Mouse (Mus musculus): ENCODE measurements at regions not wholly inside any gene's neighbourhood (a gene's known extent, or its start where the extent isn't known, plus 50 kb on each side); places are given as distances from the start of the nearest gene placed in this dataset.

- TF ChIP-seq GATA4 (IDR thresholded peaks at IDR 0.05; ENCODE audit: insufficient replicate concordance, low read length), result no peak
Measured at GRCm38 (mm10) chr7:113126010-113126409, 81.3 kb upstream of the Arntl start.

- no peak for TF ChIP-seq GATA4 (IDR thresholded peaks at IDR 0.05; ENCODE audit: insufficient replicate concordance, low read length)
Measured at GRCm38 (mm10) chr7:113130552-113130951, 76.7 kb upstream of the Arntl start.

- no peak for TF ChIP-seq GATA4 (IDR thresholded peaks at IDR 0.05; ENCODE audit: insufficient replicate concordance, low read length)
Measured at GRCm38 (mm10) chr7:113131945-113132538, 75.2 kb upstream of the Arntl start.

GRCm38 (mm10) chr7:113133891-113134290 lies 73.4 kb upstream of the Arntl start:
- no peak for TF ChIP-seq GATA4 (IDR thresholded peaks at IDR 0.05; ENCODE audit: insufficient replicate concordance, low read length)

GRCm38 (mm10) chr7:113140011-113140438 lies 67.2 kb upstream of the Arntl start:
- TF ChIP-seq GATA4 (IDR thresholded peaks at IDR 0.05; ENCODE audit: insufficient replicate concordance, low read length), result no peak

- no peak for TF ChIP-seq GATA4 (IDR thresholded peaks at IDR 0.05; ENCODE audit: insufficient replicate concordance, low read length)
Measured at GRCm38 (mm10) chr7:113141846-113142683, 65.2 kb upstream of the Arntl start.

GRCm38 (mm10) chr7:113143552-113143951 lies 63.7 kb upstream of the Arntl start:
- no peak for TF ChIP-seq GATA4 (IDR thresholded peaks at IDR 0.05; ENCODE audit: insufficient replicate concordance, low read length)

GRCm38 (mm10) chr7:113145046-113145445 lies 62.2 kb upstream of the Arntl start:
- TF ChIP-seq GATA4 (IDR thresholded peaks at IDR 0.05; ENCODE audit: insufficient replicate concordance, low read length), result no peak

- no peak for TF ChIP-seq GATA4 (IDR thresholded peaks at IDR 0.05; ENCODE audit: insufficient replicate concordance, low read length)
Measured at GRCm38 (mm10) chr7:113146108-113146507, 61.2 kb upstream of the Arntl start.

- TF ChIP-seq GATA4 (IDR thresholded peaks at IDR 0.05; ENCODE audit: insufficient replicate concordance, low read length), result no peak
Measured at GRCm38 (mm10) chr7:113146526-113146925, 60.7 kb upstream of the Arntl start.

GRCm38 (mm10) chr7:113147391-113148332 lies 59.6 kb upstream of the Arntl start:
- TF ChIP-seq GATA4 (IDR thresholded peaks at IDR 0.05; ENCODE audit: insufficient replicate concordance, low read length), result no peak

GRCm38 (mm10) chr7:113148700-113149099 lies 58.6 kb upstream of the Arntl start:
- TF ChIP-seq GATA4 (IDR thresholded peaks at IDR 0.05; ENCODE audit: insufficient replicate concordance, low read length), result no peak

- no peak for TF ChIP-seq GATA4 (IDR thresholded peaks at IDR 0.05; ENCODE audit: insufficient replicate concordance, low read length)
Measured at GRCm38 (mm10) chr7:113149966-113150470, 57.2 kb upstream of the Arntl start.

GRCm38 (mm10) chr7:113150789-113151188 lies 56.5 kb upstream of the Arntl start:
- TF ChIP-seq GATA4 (IDR thresholded peaks at IDR 0.05; ENCODE audit: insufficient replicate concordance, low read length), result no peak

GRCm38 (mm10) chr7:113151499-113151898 lies 55.8 kb upstream of the Arntl start:
- TF ChIP-seq GATA4 (IDR thresholded peaks at IDR 0.05; ENCODE audit: insufficient replicate concordance, low read length), result no peak

Measured in liver, adult (tissue).